Mouse (Mus musculus): ENCODE data around the gene Tspan5. TPM values are rescaled to one million over a fixed set of nuclear protein-coding genes. Genes with fewer than 3 reads are reported as not detected.

Tspan5 gene
- polyA plus RNA-seq, 1 experiment = 226 TPM

GRCm38 (mm10) chr3:138955220-138955619 lies 213.2 kb downstream of the Tspan5 start:
- Histone ChIP-seq H3K4me1 (ENCODE audit: control insufficient read depth, insufficient read depth, low read length) (no peaks in the 10 kb centered on the region), H3K27ac (ENCODE audit: insufficient read depth, low read length) (no peak overlapping the region), H3K4me3 (ENCODE audit: insufficient read depth, low read length) (no peak overlapping the region)
- TF ChIP-seq POLR2A (IDR thresholded peaks at IDR 0.05; ENCODE audit: extremely low read depth, insufficient read depth, low read length) = no peak
- no peak for TF ChIP-seq CTCF (IDR thresholded peaks at IDR 0.05; ENCODE audit: extremely low read depth, insufficient read depth, low read length)

Other genes with a start within 250 kb of the Tspan5 start
- 146 and 158 TPM in 2 replicates for gene Eif4e, start 216.0 kb upstream of the Tspan5 start, polyA plus RNA-seq (2012; rRNA removed)

Data from cortical plate, adult 2 months (tissue).